Mouse (Mus musculus): ENCODE results near the gene Shroom3.
A peak's percentile ranks its signal among the peaks of the same experiment; 100 is the strongest.

Shroom3 gene

GRCm38 (mm10) chr5:92683351-92683807, at the start of gene Shroom3:
TSS of gene Shroom3 (plus strand) at chr5:92683435.
- no peak for DNase-seq (ENCODE audit: low spot score in 2 of 2)

- DNase-seq (ENCODE audit: low spot score in 2 of 2), result no peak
These were observed 49.7 kb upstream of the Shroom3 start for GRCm38 (mm10) chr5:92633526-92633925.

- DNase-seq (ENCODE audit: low spot score in 2 of 2), result no peak
These were observed 48.3 kb upstream of the Shroom3 start for GRCm38 (mm10) chr5:92634916-92635315.

- no peak for DNase-seq (ENCODE audit: low spot score in 2 of 2)
These were observed 47.3 kb upstream of the Shroom3 start for GRCm38 (mm10) chr5:92635891-92636290.

- DNase-seq (ENCODE audit: low spot score in 2 of 2), result no peak
These were observed 42.4 kb upstream of the Shroom3 start for GRCm38 (mm10) chr5:92640861-92641260.

GRCm38 (mm10) chr5:92656256-92656655, 27.0 kb upstream of the Shroom3 start:
- DNase-seq (ENCODE audit: low spot score in 2 of 2), result peak in 1 of 2 experiments; percentile 59

GRCm38 (mm10) chr5:92664321-92664720, 18.9 kb upstream of the Shroom3 start:
- DNase-seq (ENCODE audit: low spot score in 2 of 2), result no peak

GRCm38 (mm10) chr5:92666860-92667259, 16.4 kb upstream of the Shroom3 start:
- DNase-seq (ENCODE audit: low spot score in 2 of 2), result no peak

GRCm38 (mm10) chr5:92674859-92675573, 8.2 kb upstream of the Shroom3 start, which contains the start of gene Ccdc158:
TSS of gene Ccdc158 (minus strand) at chr5:92675271.
- DNase-seq (ENCODE audit: low spot score in 2 of 2), result peak; percentile 43 to 72

- no peak for DNase-seq (ENCODE audit: low spot score in 2 of 2)
These were observed 7.7 kb upstream of the Shroom3 start for GRCm38 (mm10) chr5:92675574-92675920.

GRCm38 (mm10) chr5:92679441-92679840, 3.8 kb upstream of the Shroom3 start:
- peak in 1 of 2 experiments; percentile 26 for DNase-seq (ENCODE audit: low spot score in 2 of 2)

GRCm38 (mm10) chr5:92681861-92682260, 1.4 kb upstream of the Shroom3 start:
- no peak for DNase-seq (ENCODE audit: low spot score in 2 of 2)

- no peak for DNase-seq (ENCODE audit: low spot score in 2 of 2)
These were observed 450 bp upstream of the Shroom3 start for GRCm38 (mm10) chr5:92682621-92683348.

- no peak for DNase-seq (ENCODE audit: low spot score in 2 of 2)
These were observed 738 bp downstream of the Shroom3 start for GRCm38 (mm10) chr5:92683871-92684475.

- DNase-seq (ENCODE audit: low spot score in 2 of 2), result no peak
These were observed 1.7 kb downstream of the Shroom3 start for GRCm38 (mm10) chr5:92684715-92685460.

- DNase-seq (ENCODE audit: low spot score in 2 of 2), result no peak
These were observed 4.9 kb downstream of the Shroom3 start for GRCm38 (mm10) chr5:92688124-92688523.

GRCm38 (mm10) chr5:92688569-92688968, 5.3 kb downstream of the Shroom3 start:
- DNase-seq (ENCODE audit: low spot score in 2 of 2), result no peak

- DNase-seq (ENCODE audit: low spot score in 2 of 2), result no peak
These were observed 9.2 kb downstream of the Shroom3 start for GRCm38 (mm10) chr5:92692206-92693007.

GRCm38 (mm10) chr5:92693744-92694143, 10.5 kb downstream of the Shroom3 start:
- DNase-seq (ENCODE audit: low spot score in 2 of 2), result no peak

- DNase-seq (ENCODE audit: low spot score in 2 of 2), result no peak
These were observed 11.2 kb downstream of the Shroom3 start for GRCm38 (mm10) chr5:92694316-92694995.

Data from frontal cortex, postnatal 10 days (tissue).